Mouse (Mus musculus) embryo, embryonic 9.5 days (tissue): ENCODE measurements around the gene Mapk1ip1.

Source experiments
- DNase-seq: peaks from one replicate; pipeline ENCODE4 v3.0.0-alpha.2; 2017; ENCODE audit errors: extremely low spot score

Gene Mapk1ip1

DNA sequence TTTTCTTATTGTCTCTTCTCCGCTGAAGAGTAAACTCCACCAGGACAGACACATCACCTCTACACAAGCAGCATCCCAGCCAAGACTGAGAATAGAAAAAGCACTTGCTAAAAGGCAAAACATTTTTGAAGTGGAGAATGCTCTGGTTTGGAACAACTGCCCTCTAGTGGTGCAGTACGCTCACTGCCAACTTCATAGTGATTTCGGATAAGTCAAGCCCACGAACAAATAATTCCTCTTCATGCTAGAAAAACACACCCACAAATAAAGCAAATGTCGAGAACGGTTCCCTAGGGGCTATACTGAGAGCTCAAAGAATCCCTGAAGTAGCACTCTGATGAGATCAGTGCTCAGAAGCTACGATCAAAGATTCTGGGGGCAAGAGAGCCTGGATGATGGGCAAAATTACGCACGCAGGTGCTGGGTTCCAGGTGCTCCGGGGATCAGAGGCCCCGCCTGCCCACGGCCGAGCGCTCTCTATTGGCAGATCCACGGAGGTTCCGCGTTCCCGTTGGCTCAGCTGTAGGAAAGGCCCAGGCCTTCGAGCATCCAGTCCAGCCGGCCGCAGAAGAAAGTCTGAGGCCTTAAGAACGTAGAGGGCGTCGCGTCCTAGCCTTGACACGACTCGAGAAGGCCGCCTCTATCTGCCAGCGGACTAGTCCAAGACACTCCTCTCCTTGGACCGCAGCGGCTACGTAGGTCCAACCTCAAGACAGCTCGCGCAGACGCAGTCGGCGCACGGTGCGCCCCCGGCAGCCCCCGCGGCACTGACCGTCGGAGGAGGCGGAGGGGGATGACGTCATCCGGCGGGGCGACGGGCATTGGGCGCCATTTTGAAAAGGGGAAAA is at the start of gene Mapk1ip1, which contains the start of gene Ppp2r2d:
Mapk1ip1 (minus strand) TSS at position 730 of the 848 bp plus-strand sequence.
Ppp2r2d (plus strand) TSS at position 536 of the 848 bp plus-strand sequence.
- peak; percentile 94 for DNase-seq

DNA sequence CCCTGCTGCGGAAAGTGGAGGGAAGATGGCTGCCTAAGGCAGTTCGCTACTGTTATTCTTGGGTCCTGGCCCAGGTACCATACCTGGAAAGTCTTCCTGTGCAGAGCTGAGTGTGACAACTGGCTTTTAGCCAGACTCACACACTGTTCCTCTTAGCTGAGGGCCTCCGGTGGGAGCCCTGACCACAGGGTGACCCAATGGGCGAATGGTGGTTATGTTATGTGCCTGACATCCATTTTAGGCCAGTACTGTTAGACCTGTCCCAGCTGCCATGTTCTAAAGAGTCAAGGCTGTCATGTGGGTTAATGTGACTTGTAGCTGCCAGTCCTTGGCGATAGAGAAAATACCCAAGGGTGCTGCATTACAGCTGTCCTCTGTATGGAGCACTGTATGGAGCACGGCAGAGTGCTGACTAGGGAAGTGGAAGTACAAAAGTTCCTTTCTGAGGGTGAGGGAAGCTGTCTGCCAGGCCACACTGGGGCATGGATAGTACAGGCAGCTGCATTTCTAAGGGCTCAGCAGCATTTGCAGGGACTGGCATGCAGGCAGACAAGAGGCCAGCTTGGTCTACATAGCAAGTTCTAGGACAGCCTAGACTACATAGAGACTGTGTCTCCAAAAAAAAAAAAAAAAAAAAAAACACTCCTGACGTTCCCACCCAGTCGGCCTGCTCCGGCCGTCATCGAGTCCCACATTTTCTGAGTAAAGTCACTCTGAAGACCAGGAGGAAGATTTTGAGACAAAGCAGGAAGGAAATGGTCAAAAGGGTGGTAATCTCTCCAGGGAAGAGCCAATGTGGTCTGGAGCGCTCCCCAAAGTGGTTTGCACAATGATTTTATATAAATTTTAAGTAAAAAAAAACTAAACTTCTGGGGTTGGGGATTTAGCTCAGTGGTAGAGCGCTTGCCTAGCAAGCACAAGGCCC is 39.6 kb upstream of the Mapk1ip1 start:
- DNase-seq = no peak

DNA sequence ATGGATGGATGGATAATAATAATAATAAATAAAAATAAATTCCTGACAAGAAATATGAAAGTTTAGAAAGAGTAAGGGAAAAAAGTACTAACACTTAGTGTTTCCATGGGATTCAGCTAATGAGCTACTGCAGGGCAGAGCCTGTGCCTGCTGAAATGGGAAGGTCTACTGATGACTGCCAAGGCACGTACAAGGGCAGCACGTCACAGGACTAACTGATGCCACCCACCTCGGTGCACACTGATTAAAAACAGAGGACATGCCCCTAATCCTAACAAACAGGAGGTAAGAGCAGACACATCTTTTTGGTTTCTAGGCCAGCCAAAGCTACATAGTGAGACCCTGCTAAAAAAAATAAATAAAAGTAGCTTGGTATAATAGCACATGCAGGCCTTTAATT is 37.7 kb upstream of the Mapk1ip1 start:
- DNase-seq = no peak

DNA sequence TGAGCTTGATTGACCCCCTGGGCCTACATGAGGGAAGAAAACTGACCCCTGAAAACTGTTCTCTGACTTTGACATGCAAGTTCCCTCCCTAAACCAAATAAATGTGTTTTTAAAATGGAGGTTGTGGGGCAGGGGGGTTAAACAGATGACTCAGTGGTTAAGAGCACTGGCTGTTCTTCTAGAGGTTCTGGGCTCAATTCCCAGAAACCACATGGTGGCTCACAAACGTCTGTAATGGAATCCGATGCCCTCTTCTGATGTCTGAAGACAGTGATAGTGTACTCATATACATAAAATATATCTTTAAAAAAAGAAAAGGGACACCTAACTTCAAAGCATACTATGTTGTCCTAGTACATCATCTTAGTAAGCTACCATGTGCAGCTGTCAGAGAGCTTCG is 29.0 kb upstream of the Mapk1ip1 start:
- no peak for DNase-seq

DNA sequence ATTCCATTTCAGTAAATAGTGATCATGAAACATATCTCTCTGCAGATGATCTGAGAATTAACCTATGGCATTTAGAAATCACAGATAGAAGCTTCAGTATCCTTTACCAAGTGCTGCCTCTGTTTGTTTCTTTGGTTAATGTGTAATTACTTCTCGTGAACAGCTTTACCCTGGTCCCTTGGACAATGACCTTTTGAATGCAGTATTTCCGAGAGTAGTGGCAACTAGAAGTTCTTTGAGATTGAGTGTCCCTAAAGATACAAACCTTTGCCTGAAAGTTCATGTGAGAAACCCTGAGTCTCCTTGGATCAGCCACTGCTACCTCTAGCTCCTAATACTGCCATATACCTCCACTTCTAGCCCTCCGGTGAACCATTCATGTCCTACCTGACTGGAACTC is 26.9 kb upstream of the Mapk1ip1 start:
- no peak for DNase-seq

DNA sequence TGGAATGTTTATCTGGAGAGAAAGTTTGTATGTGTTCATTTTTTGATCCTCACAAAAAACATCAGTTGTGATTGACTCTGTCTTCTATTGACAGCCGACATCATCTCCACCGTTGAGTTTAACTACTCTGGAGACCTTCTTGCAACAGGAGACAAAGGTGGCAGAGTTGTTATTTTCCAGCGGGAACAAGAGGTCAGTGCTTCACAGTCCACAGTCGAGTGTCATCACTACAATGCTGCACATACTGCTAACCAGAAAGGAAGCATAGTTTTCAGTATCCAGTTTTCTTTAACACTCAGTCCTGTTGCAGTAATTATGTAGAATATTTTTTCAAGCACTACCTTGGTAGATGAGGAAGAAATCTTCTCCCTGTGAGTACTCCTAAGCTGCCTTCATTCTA is 22.2 kb upstream of the Mapk1ip1 start:
- no peak for DNase-seq

DNA sequence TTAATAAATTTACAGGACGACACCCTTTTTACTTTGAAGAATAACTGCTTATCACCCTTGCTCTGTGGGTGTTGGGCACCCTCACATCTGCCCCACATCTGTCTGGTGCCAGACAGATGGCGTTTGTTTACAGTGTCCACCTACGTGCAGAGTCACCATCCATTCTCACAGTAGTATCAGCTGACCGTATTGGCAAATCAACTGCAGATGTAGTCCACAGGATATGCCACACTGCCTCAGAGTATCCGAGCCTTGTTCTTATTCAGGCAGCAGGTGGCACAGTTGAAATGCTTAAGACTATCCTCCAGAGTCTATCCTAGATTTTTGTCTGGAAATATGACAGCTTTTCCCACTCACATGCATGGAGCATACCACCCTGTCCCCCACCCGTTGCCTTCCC is 21.2 kb upstream of the Mapk1ip1 start:
- DNase-seq = no peak

DNA sequence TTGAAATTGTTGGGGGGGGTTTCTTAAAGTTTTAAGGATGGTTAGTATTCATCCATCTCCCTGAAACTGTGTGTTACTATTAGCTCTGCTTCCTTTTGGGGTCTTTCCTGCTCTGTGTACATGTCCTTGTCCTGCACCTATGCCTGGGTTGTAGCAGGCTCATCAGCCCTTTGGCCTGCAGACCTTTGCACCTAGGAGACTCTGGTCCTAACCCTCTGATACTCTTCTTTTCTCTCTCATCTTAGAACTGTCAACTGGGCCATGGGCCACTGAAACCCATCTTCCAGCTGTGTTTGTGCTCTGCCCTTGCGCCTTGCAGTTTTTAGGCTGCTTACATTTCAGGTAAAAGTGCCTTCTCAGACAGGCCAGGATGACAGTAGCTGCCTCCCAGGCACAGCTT is 18.7 kb upstream of the Mapk1ip1 start:
- DNase-seq = no peak

DNA sequence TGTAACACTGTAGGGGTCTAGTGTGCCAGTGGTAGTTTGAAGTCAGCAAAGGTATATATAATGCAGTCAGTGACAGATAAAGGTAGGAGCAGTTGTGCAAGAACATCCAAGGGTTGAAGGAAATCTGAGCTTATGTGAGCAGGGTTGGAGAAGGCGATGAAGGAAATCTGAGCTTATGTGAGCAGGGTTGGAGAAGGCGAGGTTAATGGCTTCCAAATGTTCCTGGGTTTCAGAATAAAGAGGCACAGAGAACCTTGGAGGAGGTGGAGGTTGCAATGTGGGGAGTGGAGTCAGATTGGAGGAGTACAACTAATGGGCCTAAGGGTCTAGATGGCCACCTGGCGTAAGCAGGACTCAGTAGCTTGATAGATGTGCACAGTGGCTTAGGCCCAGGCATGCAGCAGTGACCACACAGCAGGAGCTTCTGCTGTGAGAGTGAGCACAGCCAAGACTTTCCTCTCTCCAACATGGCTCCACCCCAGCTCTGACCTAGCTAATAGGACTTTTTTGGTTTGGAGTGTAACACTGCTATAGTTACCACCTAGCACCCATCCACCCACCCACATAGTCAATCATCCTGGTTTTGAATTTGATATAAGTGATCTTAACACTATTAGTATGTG is 18.0 kb upstream of the Mapk1ip1 start:
- no peak for DNase-seq

DNA sequence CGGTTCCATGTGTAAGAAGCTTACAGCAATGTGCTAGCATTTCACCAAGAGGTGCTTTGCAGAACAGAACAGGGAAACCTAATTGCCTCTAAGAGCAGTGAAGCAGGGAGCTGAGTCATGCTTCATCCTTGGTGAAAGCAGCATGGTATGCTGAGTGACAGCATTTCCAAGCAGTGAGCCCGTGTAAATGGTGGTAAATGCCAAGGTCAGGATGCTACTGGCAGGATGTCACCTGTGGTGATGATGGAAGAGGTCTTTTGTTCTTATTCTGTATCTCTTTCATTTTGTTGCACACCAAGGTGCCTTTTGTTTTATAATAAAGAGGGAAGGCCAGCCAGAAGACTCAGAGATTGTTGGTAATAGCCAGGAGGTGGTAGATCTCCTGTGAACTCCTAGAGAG is 10.6 kb upstream of the Mapk1ip1 start:
- no peak for DNase-seq

DNA sequence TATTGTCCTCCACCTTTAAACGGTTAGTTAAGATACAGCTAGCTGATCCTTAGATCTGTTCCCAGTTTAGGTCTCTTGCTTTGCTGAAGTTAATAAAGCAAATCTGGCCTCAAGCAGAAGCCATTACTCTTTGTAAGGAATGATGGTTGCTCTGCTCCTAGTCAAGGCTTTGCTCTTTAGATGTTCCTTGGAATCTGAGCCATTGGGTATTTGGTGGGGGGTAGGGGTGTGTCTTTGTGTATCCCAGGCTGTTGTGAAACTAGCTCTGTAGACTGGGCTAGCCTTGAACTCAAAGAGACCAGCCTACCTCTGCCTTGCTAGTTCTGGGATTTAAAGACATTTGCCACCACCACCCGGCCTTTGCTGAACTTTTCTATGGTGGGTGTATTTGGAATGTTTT is 8.1 kb upstream of the Mapk1ip1 start:
- DNase-seq = no peak

DNA sequence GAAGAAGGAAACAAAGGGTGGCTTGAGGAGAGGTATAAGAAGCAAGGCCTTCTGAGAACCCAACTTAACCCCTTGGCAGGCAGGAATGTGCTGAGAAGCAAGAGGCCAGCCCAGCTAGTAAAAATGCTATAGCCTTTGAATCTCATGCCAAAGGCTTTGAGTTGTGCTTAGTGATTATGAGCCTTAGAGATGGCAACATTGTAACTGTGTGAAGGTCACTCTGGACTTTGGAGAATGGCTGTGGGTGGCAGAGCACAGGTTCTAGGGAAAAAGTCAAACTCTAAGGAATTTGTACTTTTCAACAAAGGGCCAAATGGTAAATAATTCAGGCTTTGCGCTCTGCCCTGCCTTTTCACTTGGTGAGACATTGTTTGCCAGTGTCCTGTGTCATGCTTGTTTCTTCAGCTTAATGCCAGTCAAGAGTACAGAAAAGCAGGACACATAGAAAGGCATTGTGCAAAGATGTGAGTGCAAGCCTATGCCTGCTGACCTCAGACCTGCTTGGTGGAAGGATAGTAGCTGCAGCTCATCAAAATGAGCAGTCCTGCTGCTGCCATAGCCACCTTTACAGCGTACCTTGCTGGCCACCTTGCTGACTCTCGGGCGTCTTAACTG is 7.5 kb upstream of the Mapk1ip1 start:
- DNase-seq = no peak

DNA sequence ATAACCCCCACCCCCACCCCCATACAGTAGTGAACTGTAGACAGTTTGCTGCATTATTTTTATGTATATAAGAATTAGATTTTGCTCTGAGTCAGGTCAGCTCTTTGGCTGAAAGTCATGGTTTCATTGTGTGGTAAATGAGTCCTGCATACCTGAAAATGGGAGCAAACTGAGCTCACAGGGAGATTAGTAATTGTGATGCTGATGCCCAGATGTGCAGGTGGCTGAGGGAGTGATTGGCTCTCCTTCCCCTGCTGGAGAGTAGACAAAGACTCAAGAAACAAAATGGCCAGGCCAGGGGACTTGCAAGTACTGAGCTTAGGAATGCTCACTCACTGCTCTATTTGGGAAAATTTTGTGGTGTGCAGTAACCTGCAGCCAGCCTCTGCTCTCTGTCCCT is 4.0 kb upstream of the Mapk1ip1 start:
- no peak for DNase-seq

DNA sequence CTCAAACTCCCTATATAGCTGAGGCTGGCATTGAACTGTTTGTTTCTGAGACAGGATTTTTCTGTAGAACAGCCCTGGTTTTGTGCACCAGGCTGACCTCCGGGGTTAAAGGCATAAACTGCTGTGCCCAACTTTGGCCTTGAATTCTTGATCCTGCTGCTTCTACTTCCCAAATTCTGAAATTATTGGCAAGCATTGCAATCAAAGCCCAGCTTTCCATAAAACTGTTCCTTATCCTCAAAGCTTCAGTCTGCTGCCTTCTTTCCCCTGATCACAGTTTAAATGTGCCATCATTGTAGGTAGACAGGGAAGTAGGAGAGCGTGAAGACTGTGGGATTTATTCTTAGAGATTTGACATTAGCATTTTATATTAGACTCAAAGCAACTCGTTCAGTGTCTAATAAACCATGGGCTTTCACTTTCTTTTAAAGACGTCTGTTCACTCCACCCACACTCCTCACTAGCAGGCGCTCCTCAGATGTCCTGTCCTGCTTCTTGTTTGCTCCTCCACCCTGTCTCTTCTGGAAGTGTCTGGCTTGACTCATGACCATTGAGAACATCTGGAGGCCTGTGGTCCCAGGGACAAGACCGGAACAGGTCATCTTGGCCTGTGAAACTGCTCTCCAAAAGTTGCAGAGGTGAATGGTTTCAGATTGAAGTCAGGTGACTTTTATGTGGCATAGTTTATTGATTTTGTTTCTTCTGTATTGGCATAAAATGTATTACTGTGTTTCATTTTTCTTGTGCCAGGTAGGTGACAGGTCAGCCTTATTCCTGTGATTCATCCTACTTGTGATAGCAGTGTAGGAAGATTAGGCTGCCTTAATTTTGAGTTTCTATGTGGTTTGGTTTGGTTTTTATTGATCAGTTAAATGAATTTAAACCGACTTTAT is 2.2 kb upstream of the Mapk1ip1 start:
- DNase-seq = no peak

DNA sequence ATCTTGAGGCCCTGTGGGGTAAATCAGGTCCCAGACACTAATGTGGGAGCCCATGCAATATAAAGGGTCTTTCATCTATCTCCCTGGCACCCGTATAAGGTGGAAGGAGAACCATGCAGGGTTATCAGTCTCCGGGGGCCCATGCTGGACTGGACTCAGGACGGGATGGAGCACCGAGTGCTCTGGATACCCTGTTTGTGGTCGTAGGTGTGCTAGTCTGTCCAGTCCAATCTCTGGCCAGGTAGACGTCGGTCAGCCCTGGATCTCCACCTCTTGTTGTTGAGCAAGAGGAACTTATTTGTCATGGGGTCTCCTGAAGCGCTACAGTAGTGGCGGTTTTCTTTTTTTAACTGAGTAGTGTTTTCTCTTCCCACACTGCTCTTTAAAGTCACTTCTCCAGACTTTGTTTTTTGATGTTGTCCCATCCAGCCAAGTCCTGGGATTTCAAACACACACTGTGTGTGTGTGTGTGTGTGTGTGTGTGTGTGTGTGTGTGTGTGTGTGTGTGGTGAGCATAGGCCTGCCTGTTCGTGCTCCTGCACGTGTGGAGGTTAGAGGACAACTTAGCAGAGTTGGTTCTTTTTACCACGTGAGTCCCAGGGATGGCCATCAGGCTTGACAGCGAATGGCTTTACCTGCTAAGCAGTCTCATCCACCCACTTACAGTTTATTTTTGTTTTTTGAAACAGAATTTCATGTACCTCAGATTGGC is 1.4 kb upstream of the Mapk1ip1 start:
- no peak for DNase-seq

DNA sequence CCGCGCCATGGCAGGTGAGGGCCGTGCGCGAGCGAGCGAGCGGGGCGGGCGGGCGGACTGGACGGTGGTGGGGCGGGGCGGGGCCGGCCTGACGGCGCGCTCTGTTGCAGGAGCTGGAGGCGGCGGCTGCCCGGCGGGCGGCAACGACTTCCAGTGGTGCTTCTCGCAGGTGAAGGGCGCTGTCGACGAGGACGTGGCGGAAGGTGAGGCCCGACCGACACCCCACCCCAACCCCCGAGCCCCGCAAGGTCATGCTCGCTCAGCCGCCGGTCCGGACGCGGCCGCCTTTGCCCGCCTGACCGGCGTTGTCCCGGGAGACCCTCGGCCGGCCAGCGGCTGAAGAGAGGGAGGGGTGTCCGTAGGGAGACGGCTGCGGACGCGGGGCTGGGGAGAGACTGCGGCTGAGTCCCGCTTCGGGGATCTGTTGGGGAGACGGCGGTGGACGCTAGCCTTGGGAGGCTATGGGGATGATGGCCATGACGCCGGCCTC is 474 bp upstream of the Mapk1ip1 start:
- no peak for DNase-seq

DNA sequence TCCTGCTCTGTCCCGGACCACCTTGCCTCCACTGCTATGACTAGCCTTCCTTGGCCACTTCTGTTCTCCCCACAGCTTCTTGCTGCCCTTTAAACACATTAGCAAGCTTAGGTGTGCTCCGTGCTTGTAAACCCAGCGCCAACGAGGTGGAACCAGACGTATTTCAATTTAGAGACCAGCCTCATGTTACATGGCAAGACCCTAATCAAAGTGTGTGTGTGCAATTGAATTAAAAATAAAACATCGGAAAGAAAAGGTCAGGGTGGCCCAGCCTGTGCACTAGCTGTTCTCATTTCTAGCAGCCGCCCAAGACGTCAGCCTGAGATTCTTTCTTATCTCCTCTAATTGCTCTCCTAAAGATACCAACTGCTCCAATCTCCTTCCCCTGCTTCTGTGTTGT is 962 bp downstream of the Mapk1ip1 start:
- no peak for DNase-seq

DNA sequence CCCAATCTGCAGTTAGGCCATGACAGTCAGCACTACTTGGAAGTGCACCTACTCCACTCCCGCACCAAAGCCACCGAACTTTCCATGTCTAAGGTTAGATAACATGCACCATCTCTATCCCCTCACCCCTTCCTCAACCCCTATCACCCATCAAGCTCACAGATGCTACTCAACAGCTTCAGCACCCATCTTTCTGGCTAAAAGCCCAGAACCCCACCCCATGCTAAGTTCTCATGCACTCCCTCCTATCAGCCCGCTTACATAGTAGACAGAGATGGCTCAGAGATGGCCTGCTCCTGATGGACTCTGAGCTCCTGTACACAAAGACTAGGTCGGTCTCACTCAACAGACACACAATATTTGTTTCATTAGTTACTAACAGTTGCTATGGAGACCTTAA is 2.7 kb downstream of the Mapk1ip1 start:
- DNase-seq = no peak

DNA sequence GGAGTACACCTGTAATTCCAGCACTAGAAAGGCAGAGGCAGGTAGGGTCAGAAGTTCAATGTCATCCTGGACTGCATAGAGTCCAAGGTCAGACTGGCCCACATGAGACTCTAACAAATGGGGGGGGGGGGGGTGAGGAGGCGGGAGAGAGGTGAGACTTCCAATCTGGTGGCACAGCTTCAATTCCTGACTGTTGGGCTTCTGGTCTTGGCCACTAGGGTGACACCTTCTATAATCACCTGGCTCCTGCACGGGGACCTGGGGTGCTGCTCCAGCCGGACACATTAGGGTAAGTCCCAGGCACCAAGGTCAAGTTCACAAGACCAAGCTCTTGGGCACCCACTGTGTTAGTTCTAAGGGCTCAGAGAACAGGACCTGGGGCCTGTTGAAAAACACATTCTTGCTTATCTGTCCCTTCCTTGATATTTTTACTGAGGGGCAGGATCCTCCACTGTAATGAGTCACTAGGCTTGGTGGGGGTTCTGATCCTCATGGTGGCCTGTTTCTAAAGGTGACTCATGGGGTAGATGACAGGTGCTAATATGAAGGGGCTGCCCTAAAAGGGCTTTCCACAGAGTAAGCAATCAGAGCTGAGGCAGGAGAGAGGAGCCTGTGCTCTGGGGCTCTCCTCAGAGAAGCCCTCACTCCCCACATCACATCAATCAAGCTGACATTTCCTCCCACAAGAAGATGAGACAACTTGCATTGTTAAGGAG is 4.5 kb downstream of the Mapk1ip1 start:
- no peak for DNase-seq
